In the genomic region with DNA sequence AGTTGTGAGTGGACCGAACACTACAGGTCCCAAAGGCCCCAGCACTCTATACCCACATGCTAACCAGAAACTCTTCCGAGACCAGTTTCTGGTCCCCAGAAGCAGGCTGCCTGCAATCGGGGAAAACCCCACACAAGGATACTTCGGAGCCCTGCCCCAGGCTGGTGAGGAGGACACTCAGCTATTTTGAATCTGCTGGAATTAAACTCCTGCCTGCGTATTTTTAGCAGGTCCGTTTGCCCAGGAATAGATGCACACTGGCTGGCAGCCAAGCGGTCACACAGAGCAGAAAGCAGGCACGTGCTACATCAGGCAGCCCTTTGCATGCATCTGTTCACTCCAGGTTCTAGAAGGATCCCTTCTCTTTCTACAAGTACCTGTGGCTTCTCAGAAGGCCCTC, we compare ENCODE assay signal across 9 mouse cellular contexts. TPM values are rescaled to one million over a fixed set of nuclear protein-coding genes. Genes with fewer than 3 reads are reported as not detected.
DNase-seq lines count a peak whose midpoint lies in the region; ATAC-seq lines count a peak whose summit lies in the region.
"Had no signal": no experiment of that assay in that cellular context is flagged by ENCODE, and none has a peak within 500 bp of the region (broad histone marks: within the 10 kb centered on the region; RNA-seq: fewer than 3 reads in every experiment).

No protein-coding gene starts in this region.

- H3K27me3 ChIP-seq in hindbrain, embryonic 10.5 days (ENCODE audit: insufficient read depth, poor library complexity, severe bottlenecking): no peaks in the 10 kb centered on the region
- H3K27me3 ChIP-seq in hindbrain, embryonic 14.5 days (ENCODE audit: control insufficient read depth, insufficient read depth, low read length): no peaks in the 10 kb centered on the region
- H3K27me3 ChIP-seq in lung, embryonic 16.5 days (ENCODE audit: control insufficient read depth, insufficient read depth, low read depth, low read length): no peaks in the 10 kb centered on the region

- H3K4me1 ChIP-seq in hindbrain, embryonic 10.5 days (replicated peaks): peaks cover 18% of the 10 kb centered on the region
- H3K4me1 ChIP-seq in hindbrain, embryonic 14.5 days (replicated peaks; ENCODE audit: control insufficient read depth, insufficient read depth, low read length): peaks cover 18% of the 10 kb centered on the region
- peaks cover 36% of the 10 kb centered on the region for H3K4me1 ChIP-seq in brown adipose tissue, adult 24 weeks (ENCODE audit: control insufficient read depth, insufficient read depth, insufficient read length, low read length)
- peaks cover 21% of the 10 kb centered on the region for H3K4me1 ChIP-seq in lung, embryonic 16.5 days (replicated peaks; ENCODE audit: control insufficient read depth, insufficient read depth, low read length)

- no peak overlapping the region for H3K4me2 ChIP-seq in hindbrain, embryonic 14.5 days (replicated peaks)
- 0 out of 2 replicates have a peak overlapping the region, but pooled peaks have one; percentile 16 for H3K4me2 ChIP-seq in lung, embryonic 16.5 days (ENCODE audit: low read depth, low read length)

- WGBS in hindbrain, embryonic 10.5 days: 91% methylated on average over 8 of the region's 8 CpGs
- WGBS in hindbrain, embryonic 14.5 days: 70% methylated on average over 8 of the region's 8 CpGs
- WGBS in lung, embryonic 16.5 days: 44% methylated on average over 8 of the region's 8 CpGs

- H3K4me3 ChIP-seq in hindbrain, embryonic 10.5 days: no peak overlapping the region
- no peak overlapping the region for H3K4me3 ChIP-seq in hindbrain, embryonic 14.5 days (replicated peaks; ENCODE audit: low read length)
- H3K4me3 ChIP-seq in brown adipose tissue, adult 24 weeks (ENCODE audit: insufficient read depth, low read depth, low read length): no peak overlapping the region
- no peak overlapping the region for H3K4me3 ChIP-seq in lung, embryonic 16.5 days (ENCODE audit: low read length)

- ATAC-seq in hindbrain, embryonic 14.5 days (ENCODE audit: low FRiP score): no peak
- ATAC-seq in lung, embryonic 16.5 days (ENCODE audit: low read depth): peak; percentile 57

- peak overlapping the region; percentile 85 for H3K27ac ChIP-seq in hindbrain, embryonic 10.5 days
- no peak overlapping the region for H3K27ac ChIP-seq in hindbrain, embryonic 14.5 days
- H3K27ac ChIP-seq in brown adipose tissue, adult 24 weeks (replicated peaks; ENCODE audit: low read depth, low read length): peak overlapping the region; percentile 37
- peak overlapping the region; percentile 69 for H3K27ac ChIP-seq in lung, embryonic 16.5 days (ENCODE audit: low read length)
- H3K27ac ChIP-seq: macrophage had no signal

- no peak for DNase-seq in hindbrain, embryonic 10.5 days (ENCODE audit: low spot score)
- DNase-seq in hindbrain, embryonic 14.5 days (ENCODE audit: low spot score): no peak
- DNase-seq in heart, adult 11 months: peak; percentile 98
- DNase-seq in kidney, adult 9 months: peak; percentile 86
- DNase-seq in thymus, adult 18-20 months: no peak
- DNase-seq in c-Kit-positive CD71-positive TER-119-positive erythroid progenitor cells, embryonic 14.5 days (ENCODE audit: low spot score): no peak

- H3K9me3 ChIP-seq in hindbrain, embryonic 10.5 days: no peaks in the 10 kb centered on the region
- H3K9me3 ChIP-seq in hindbrain, embryonic 14.5 days (ENCODE audit: control insufficient read depth, low read length): no peaks in the 10 kb centered on the region
- H3K9me3 ChIP-seq in lung, embryonic 16.5 days (ENCODE audit: control insufficient read depth, low read length): no peaks in the 10 kb centered on the region

- no peak overlapping the region for H3K9ac ChIP-seq in hindbrain, embryonic 14.5 days
- H3K9ac ChIP-seq in lung, embryonic 16.5 days (ENCODE audit: low read length): 0 out of 2 replicates have a peak overlapping the region, but pooled peaks have one; percentile 26

- peaks cover 24% of the 10 kb centered on the region for H3K36me3 ChIP-seq in hindbrain, embryonic 10.5 days
- peaks cover 13% of the 10 kb centered on the region for H3K36me3 ChIP-seq in hindbrain, embryonic 14.5 days (replicated peaks; ENCODE audit: control insufficient read depth, insufficient read depth)
- H3K36me3 ChIP-seq in lung, embryonic 16.5 days (ENCODE audit: control insufficient read depth, insufficient read depth, low read length): peaks cover 10% of the 10 kb centered on the region

RNA-seq across cellular contexts. Expression of a gene that starts 15.1 kb away (rescaled TPM):
- polyA plus RNA-seq in hindbrain, embryonic 10.5 days (2016; fragmentation: Nextera tagmentation; extraction: Ambion mirVana): 17.7 and 19.6 TPM in 2 replicates
- polyA plus RNA-seq in hindbrain, embryonic 14.5 days (2014; fragmentation: Nextera tagmentation; extraction: Ambion mirVana): 26.0 and 26.6 TPM in 2 replicates
- polyA plus RNA-seq in brown adipose tissue, adult 24 weeks (2012; ENCODE audit: insufficient read depth, insufficient read length, missing spikeins): 102 and 114 TPM in 2 replicates
- polyA plus RNA-seq in lung, embryonic 16.5 days (2015; fragmentation: Nextera tagmentation; extraction: Ambion mirVana): 19.0 and 19.3 TPM in 2 replicates

Comparison
In these comparisons a context has a peak if more than half of its experiments do, and no peak if none do; other contexts are left out.
1. DNase-seq: peak in heart, adult 11 months (single experiment) and kidney, adult 9 months (single experiment); none in hindbrain, embryonic 10.5 days (single experiment), hindbrain, embryonic 14.5 days (single experiment), thymus, adult 18-20 months (0 of 2) and c-Kit-positive CD71-positive TER-119-positive erythroid progenitor cells, embryonic 14.5 days (single experiment).